Mouse (Mus musculus): ENCODE measurements around the gene Mex3a. TPM values are rescaled to one million over a fixed set of nuclear protein-coding genes. Genes with fewer than 3 reads are reported as not detected.
A peak's percentile ranks its signal among the peaks of the same experiment; 100 is the strongest.
"Not testable (repeated sequence)": the region's sequence is repeated elsewhere in the genome, so short reads cannot be mapped to it uniquely, and the experiment has no call there.

Mex3a gene
- polyA plus RNA-seq, 1 experiment from 2014 or later = 6.5 TPM

DNA sequence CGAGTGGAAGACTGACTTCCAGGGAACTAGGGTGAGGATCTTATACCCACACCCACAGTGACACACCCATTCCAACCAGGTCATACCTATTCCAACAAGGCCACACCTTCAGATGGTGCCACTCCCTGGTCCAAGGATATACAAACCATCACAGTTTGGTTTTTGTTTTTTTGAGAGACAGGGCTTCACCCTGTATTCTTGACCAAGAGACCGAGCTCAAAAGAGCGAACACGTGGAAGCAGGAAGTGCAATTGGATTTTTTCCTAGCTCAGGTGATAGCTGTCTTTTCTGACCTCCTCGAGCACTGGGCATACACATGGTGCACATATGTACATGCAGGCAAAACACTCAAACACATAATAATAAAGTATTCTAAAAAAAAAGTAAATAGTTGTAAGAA is 45.7 kb downstream of the Mex3a start:
- H3K9ac ChIP-seq; H3K4me2 ChIP-seq; H3K4me3 ChIP-seq; H3K9me3 ChIP-seq (replicated peaks); H3K27me3 ChIP-seq; ATAC-seq (replicated peaks; ENCODE audit: insufficient number of reproducible peaks, insufficient read depth, low FRiP score, low read depth); H3K27ac ChIP-seq: not testable (repeated sequence)
- H3K36me3 ChIP-seq = peaks cover 18% of the 10 kb centered on the region
- 80% methylated on average over 5 of the region's 5 CpGs for WGBS
- peaks cover 12% of the 10 kb centered on the region for H3K4me1 ChIP-seq (replicated peaks)

DNA sequence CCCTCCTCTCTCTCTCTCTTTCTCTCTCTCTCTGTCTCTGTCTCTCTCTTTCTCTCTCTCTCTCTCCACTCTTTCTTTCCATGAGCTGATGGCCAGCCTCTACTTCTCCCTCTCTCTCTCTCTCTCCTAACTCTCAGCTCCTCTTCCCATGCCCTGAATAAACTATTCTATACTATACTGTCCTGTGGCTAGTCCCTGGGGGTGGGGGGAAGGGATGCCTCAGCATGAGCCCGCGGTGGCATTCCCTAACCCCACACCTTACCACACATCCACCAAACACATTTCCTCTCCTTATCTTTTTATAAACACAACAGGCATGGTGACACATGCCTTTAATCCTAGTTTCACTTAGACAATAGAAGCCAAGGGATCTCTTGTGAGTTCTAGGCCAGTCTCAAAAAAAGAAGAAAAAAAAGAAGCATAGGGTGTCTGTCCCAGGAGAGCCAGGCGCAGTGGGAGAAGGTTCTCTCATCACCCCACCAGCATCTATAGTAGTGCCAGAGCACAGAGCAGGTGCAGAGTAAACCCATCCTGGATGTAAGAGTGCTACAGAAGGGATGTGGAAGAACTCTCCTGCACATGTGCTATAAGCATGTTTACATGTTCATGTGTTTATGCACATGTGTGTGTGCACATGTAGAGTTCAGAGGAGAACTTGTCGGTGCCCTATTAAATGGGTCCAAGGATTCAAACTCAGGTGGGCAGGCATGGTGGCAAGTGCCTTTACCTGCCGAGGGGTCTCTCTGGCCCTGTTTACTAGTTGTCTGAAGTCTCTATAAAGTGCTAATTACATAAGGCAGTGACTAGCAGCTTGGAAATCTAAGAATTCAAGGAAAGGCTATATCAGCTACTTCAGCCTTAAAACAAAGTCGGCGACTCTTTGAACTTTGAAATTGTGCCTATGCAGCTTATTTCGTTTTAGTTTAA is 46.6 kb downstream of the Mex3a start:
- H3K36me3 ChIP-seq = peaks cover 27% of the 10 kb centered on the region
- H3K27me3 ChIP-seq = no peaks in the 10 kb centered on the region
- H3K4me3 ChIP-seq = peak overlapping the region; percentile 69
- WGBS = 39% methylated on average over 8 of the region's 8 CpGs
- H3K9ac ChIP-seq = no peak overlapping the region
- H3K27ac ChIP-seq = no peak overlapping the region
- H3K4me2 ChIP-seq = peak overlapping the region; percentile 73
- no peaks in the 10 kb centered on the region for H3K9me3 ChIP-seq (replicated peaks)
- H3K4me1 ChIP-seq (replicated peaks) = peaks cover 12% of the 10 kb centered on the region
- 0 out of 2 replicates have a peak, but pooled peaks have one; percentile 23 for ATAC-seq (replicated peaks; ENCODE audit: insufficient number of reproducible peaks, insufficient read depth, low FRiP score, low read depth)

DNA sequence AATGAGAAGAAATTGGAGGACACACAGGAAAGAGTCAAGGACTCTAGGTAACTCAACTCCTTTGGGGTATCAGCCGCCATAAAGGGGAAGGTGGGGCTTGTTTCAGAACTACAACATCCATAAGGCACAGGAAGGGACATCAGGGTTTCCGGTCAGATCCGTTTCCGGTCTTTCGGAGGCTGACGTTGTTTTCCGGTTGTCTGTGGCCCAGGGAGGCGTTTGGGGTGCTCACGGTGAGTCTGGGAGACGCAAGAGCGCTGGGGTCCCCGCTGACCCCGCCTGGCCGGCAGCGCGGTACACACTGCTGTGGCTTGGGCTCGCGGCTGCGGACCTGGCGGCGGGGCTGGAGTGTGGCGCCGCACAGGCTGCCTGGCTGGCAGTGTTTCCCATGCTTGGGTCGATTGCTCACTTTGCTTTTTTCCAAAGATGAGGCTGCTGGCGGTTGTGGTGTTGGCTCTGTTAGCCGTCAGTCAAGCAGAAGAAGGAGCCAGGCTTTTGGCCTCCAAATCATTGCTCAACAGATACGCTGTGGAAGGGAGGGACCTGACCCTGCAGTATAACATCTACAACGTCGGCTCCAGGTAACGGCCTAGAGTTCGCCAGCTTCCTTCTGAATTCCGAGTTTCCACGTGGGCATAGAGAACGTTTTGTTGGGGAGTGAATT is 47.4 kb downstream of the Mex3a start:
- under 1% methylated on average over 34 of the region's 34 CpGs for WGBS

DNA sequence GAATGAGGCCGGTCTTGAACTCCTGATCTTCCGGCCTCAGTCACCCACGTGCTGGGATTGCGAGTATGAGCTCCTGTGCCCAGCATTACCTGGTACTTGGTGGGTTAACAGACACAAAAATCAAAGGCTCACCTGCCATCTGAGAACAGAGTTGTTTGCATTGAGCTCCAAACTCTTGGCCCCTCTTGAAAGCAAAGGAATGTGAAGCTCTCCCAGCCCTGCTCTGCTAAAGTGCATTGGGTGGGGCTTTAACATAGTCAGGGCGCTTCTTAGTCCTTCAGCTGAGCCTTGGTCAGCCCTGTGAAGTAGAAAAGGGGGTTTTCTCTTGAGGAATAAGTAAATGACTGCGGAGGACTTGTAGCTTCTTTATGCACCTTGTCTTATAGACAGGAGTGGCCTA is 53.6 kb downstream of the Mex3a start:
- Histone ChIP-seq H3K4me1 (replicated peaks) (peaks cover 8% of the 10 kb centered on the region), H3K27ac (no peak overlapping the region), H3K4me2 (no peak overlapping the region), H3K9me3 (replicated peaks) (no peaks in the 10 kb centered on the region), H3K27me3 (no peaks in the 10 kb centered on the region), H3K4me3 (no peak overlapping the region), H3K36me3 (peaks cover 64% of the 10 kb centered on the region), H3K9ac (no peak overlapping the region)
- no peak for ATAC-seq (replicated peaks; ENCODE audit: insufficient number of reproducible peaks, insufficient read depth, low FRiP score, low read depth)
- WGBS = 90% methylated on average over 6 of the region's 6 CpGs

More for the DNA sequence above, 47.4 kb downstream of the Mex3a start:
- peak; percentile 68 for ATAC-seq (replicated peaks; ENCODE audit: insufficient number of reproducible peaks, insufficient read depth, low FRiP score, low read depth)
- Histone ChIP-seq H3K4me2 (peak overlapping the region; percentile 73), H3K9ac (peak overlapping the region; percentile 81), H3K4me3 (peak overlapping the region; percentile 69), H3K9me3 (replicated peaks) (no peaks in the 10 kb centered on the region), H3K27ac (peak overlapping the region; percentile 70), H3K4me1 (replicated peaks) (peaks cover 12% of the 10 kb centered on the region), H3K36me3 (peaks cover 31% of the 10 kb centered on the region), H3K27me3 (no peaks in the 10 kb centered on the region)

DNA sequence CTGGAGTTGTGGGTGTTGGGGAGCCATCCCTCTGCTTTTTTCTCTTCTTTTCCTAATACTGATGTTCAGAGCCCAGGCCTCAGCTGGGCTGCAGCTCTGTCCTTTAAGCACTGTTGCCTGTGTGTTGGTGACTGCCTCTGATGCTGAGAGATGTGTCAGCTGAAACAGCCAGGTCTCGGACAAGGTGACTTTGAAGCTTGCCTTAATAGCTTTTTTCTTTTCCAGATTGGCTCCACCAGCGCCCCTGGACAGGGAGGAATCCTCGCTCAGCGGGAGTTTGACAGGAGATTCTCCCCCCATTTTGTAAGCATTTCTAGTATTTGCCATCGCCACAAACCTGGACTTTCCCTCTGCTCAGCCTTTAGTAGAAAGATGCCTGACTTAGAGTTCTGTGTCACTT is 54.4 kb downstream of the Mex3a start:
- WGBS = 95% methylated on average over 5 of the region's 5 CpGs
- no peak overlapping the region for H3K9ac ChIP-seq
- no peak overlapping the region for H3K4me3 ChIP-seq
- ATAC-seq (replicated peaks; ENCODE audit: insufficient number of reproducible peaks, insufficient read depth, low FRiP score, low read depth) = no peak
- H3K36me3 ChIP-seq = peaks cover 58% of the 10 kb centered on the region
- H3K4me1 ChIP-seq (replicated peaks) = peaks cover 13% of the 10 kb centered on the region
- H3K27ac ChIP-seq = no peak overlapping the region
- H3K27me3 ChIP-seq = no peaks in the 10 kb centered on the region
- no peak overlapping the region for H3K4me2 ChIP-seq
- H3K9me3 ChIP-seq (replicated peaks) = no peaks in the 10 kb centered on the region

DNA sequence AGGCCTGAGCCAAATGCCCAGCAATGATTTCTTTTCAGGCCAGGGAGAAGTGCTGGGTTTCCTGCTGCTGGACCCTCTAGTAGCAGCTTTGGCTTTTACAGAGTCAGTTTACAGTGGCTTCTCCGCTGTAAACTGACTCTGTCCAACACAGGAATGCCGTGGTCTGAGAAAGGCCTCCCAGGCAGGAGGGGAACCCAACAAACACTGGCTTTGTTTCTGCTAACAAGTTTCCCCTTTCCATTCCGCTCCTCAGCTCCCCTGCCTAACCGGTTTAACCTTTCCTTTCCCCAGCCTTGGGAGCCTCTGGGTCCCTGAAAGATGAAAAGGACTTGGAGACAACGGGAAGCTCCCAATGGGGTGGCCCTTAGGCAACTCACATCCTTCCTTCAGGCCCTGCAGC is 58.1 kb downstream of the Mex3a start:
- Histone ChIP-seq H3K9me3 (replicated peaks) (no peaks in the 10 kb centered on the region), H3K4me3 (no peak overlapping the region), H3K36me3 (peaks cover 33% of the 10 kb centered on the region), H3K4me1 (replicated peaks) (peaks cover 34% of the 10 kb centered on the region), H3K27ac (0 out of 2 replicates have a peak overlapping the region, but pooled peaks have one; percentile 1), H3K9ac (no peak overlapping the region), H3K4me2 (no peak overlapping the region), H3K27me3 (no peaks in the 10 kb centered on the region)
- ATAC-seq (replicated peaks; ENCODE audit: insufficient number of reproducible peaks, insufficient read depth, low FRiP score, low read depth) = no peak
- WGBS = 29% methylated on average over 5 of the region's 5 CpGs

MicroRNAs within 50 kb of the gene (microRNA counts, 519-probe panel; counts per million panel counts)
- microRNA mmu-miR-1905 = not detected

Small RNA genes lying within 50 kb of the gene (microRNA-seq; reads per million reads assigned to microRNA genes)
- not detected for gene Mir1905

Other genes starting within 250 kb of the Mex3a start
- 0.20 TPM in 1 of 2 replicates, not detected in the other for gene Gm38392, start 245.2 kb upstream of the Mex3a start, polyA plus RNA-seq (2015; fragmentation: Nextera tagmentation; extraction: Ambion mirVana)
- 11.8 and 14.0 TPM in 2 replicates for gene Tsacc, start 235.4 kb upstream of the Mex3a start, polyA plus RNA-seq (2015; fragmentation: Nextera tagmentation; extraction: Ambion mirVana)
- gene Cct3, start 235.3 kb upstream of the Mex3a start, polyA plus RNA-seq (2015; fragmentation: Nextera tagmentation; extraction: Ambion mirVana) = 322 and 382 TPM in 2 replicates
- 143 and 156 TPM in 2 replicates for gene Glmp, start 207.4 kb upstream of the Mex3a start, polyA plus RNA-seq (2015; fragmentation: Nextera tagmentation; extraction: Ambion mirVana)
- gene Tmem79, start 196.2 kb upstream of the Mex3a start, polyA plus RNA-seq (2015; fragmentation: Nextera tagmentation; extraction: Ambion mirVana) = 1.7 and 2.2 TPM in 2 replicates
- gene Smg5, start 196.1 kb upstream of the Mex3a start, polyA plus RNA-seq (2015; fragmentation: Nextera tagmentation; extraction: Ambion mirVana) = 41.1 and 52.8 TPM in 2 replicates
- gene Paqr6, start 167.8 kb upstream of the Mex3a start, polyA plus RNA-seq (2015; fragmentation: Nextera tagmentation; extraction: Ambion mirVana) = 3.9 and 5.1 TPM in 2 replicates
- gene Bglap3, start 159.7 kb upstream of the Mex3a start, polyA plus RNA-seq (2015; fragmentation: Nextera tagmentation; extraction: Ambion mirVana) = not detected in 2 replicates
- not detected in 2 replicates for gene Bglap2, start 153.7 kb upstream of the Mex3a start, polyA plus RNA-seq (2015; fragmentation: Nextera tagmentation; extraction: Ambion mirVana)
- gene Bglap, start 147.9 kb upstream of the Mex3a start, polyA plus RNA-seq (2015; fragmentation: Nextera tagmentation; extraction: Ambion mirVana) = not detected in 2 replicates
- 83.6 and 96.3 TPM in 2 replicates for gene Pmf1, start 122.1 kb upstream of the Mex3a start, polyA plus RNA-seq (2015; fragmentation: Nextera tagmentation; extraction: Ambion mirVana)
- 11.8 and 14.1 TPM in 2 replicates for gene Slc25a44, start 107.3 kb upstream of the Mex3a start, polyA plus RNA-seq (2015; fragmentation: Nextera tagmentation; extraction: Ambion mirVana)
- 2.1 and 5.3 TPM in 2 replicates for gene Sema4a, start 71.2 kb upstream of the Mex3a start, polyA plus RNA-seq (2015; fragmentation: Nextera tagmentation; extraction: Ambion mirVana)
- gene Lmna, start 22.4 kb upstream of the Mex3a start, polyA plus RNA-seq (2015; fragmentation: Nextera tagmentation; extraction: Ambion mirVana) = 110 and 131 TPM in 2 replicates
- 0.92 and 4.0 TPM in 2 replicates for gene Rab25, start 15.9 kb downstream of the Mex3a start, polyA plus RNA-seq (2015; fragmentation: Nextera tagmentation; extraction: Ambion mirVana)
- gene Lamtor2, start 20.7 kb downstream of the Mex3a start, polyA plus RNA-seq (2015; fragmentation: Nextera tagmentation; extraction: Ambion mirVana) = 119 and 144 TPM in 2 replicates
- gene Ubqln4, start 21.4 kb downstream of the Mex3a start, polyA plus RNA-seq (2015; fragmentation: Nextera tagmentation; extraction: Ambion mirVana) = 30.0 and 34.9 TPM in 2 replicates
- 164 and 178 TPM in 2 replicates for gene Ssr2, start 43.5 kb downstream of the Mex3a start, polyA plus RNA-seq (2015; fragmentation: Nextera tagmentation; extraction: Ambion mirVana)
- 72.8 and 82.5 TPM in 2 replicates for gene Arhgef2, start 73.6 kb downstream of the Mex3a start, polyA plus RNA-seq (2015; fragmentation: Nextera tagmentation; extraction: Ambion mirVana)
- gene Rxfp4, start 120.7 kb downstream of the Mex3a start, polyA plus RNA-seq (2015; fragmentation: Nextera tagmentation; extraction: Ambion mirVana) = not detected in 2 replicates
- gene Khdc4, start 153.4 kb downstream of the Mex3a start, polyA plus RNA-seq (2015; fragmentation: Nextera tagmentation; extraction: Ambion mirVana) = 61.3 and 69.2 TPM in 2 replicates
- gene Rit1, start 184.4 kb downstream of the Mex3a start, polyA plus RNA-seq (2015; fragmentation: Nextera tagmentation; extraction: Ambion mirVana) = 49.9 and 55.5 TPM in 2 replicates
- 10.8 and 14.4 TPM in 2 replicates for gene Syt11, start 242.8 kb downstream of the Mex3a start, polyA plus RNA-seq (2015; fragmentation: Nextera tagmentation; extraction: Ambion mirVana)

All from heart, embryonic 15.5 days (tissue).